Mouse (Mus musculus): ENCODE data around the gene Rabgef1.

- TF ChIP-seq CTCF (IDR thresholded peaks at IDR 0.05; ENCODE audit: low read depth, low read length) (peak; percentile 48), POLR2A (IDR thresholded peaks at IDR 0.05; ENCODE audit: insufficient read depth, low read length) (no peak)
Observed at GRCm38 (mm10) chr5:130144334-130145312, 27.0 kb upstream of the Rabgef1 start, which contains the start of gene Kctd7.
